Mouse (Mus musculus): ENCODE results near the gene Prkce.

GRCm38 (mm10) chr17:86209680-86210251, 42.2 kb downstream of the Prkce start:
- TF ChIP-seq POLR2A (IDR thresholded peaks at IDR 0.05; ENCODE audit: low read depth, low read length) (no peak), CTCF (IDR thresholded peaks at IDR 0.05; ENCODE audit: extremely low read depth, insufficient read length, insufficient replicate concordance, low read depth, low read length) (no peak)

Measured in small intestine, adult 2 months (tissue).